Mouse (Mus musculus) forebrain, embryonic 12.5 days (tissue): Measurements from ENCODE around the gene Slc30a6. TPM values are rescaled to one million over a fixed set of nuclear protein-coding genes. Genes with fewer than 3 reads are reported as not detected.
"Not testable (repeated sequence)": the region's sequence is repeated elsewhere in the genome, so short reads cannot be mapped to it uniquely, and the experiment has no call there.

Source experiments
- ATAC-seq: fragments of 200-750 bp; cut with Nextera tagmentation; 2 replicates; pipeline ENCODE4 v1.8.0; 2017; ENCODE audit warnings: moderate TSS enrichment; ENCODE audit not compliant: low FRiP score
- H3K27ac ChIP-seq: fragments of 300-500 bp; sonication (generic); 2 replicates; pipeline ENCODE4 v1.5.1; 2016; ENCODE audit warnings: mild to moderate bottlenecking
- H3K27me3 ChIP-seq: fragments of 300-500 bp; sonication (generic); 2 replicates; pipeline ENCODE4 v1.6.1; 2016; ENCODE audit warnings: mild to moderate bottlenecking
- H3K36me3 ChIP-seq: fragments of 300-500 bp; sonication (generic); replicated peaks from 2 replicates; pipeline ENCODE4 v1.6.1; 2016; ENCODE audit warnings: mild to moderate bottlenecking
- H3K4me1 ChIP-seq: fragments of 300-500 bp; sonication (generic); 2 replicates; pipeline ENCODE4 v1.6.1; 2016
- H3K4me2 ChIP-seq: fragments of 300-500 bp; sonication (generic); 2 replicates; pipeline ENCODE4 v1.6.1; 2016; ENCODE audit warnings: mild to moderate bottlenecking, moderate library complexity
- H3K4me3 ChIP-seq: fragments of 300-500 bp; sonication (generic); replicated peaks from 2 replicates; pipeline ENCODE4 v1.5.1; 2016; ENCODE audit warnings: mild to moderate bottlenecking
- H3K9ac ChIP-seq: fragments of 300-500 bp; sonication (generic); 2 replicates; pipeline ENCODE4 v1.6.1; 2016; ENCODE audit warnings: mild to moderate bottlenecking
- H3K9me3 ChIP-seq: fragments of 300-500 bp; sonication (generic); 2 replicates; pipeline ENCODE4 v1.6.1; 2016
- WGBS: fragments of 180-500 bp; shearing (Covaris S2); methylation state at CpG from one replicate; pipeline ENCODE4 v1.1.7; 2016; 5-methylcytosine and 5-hydroxymethylcytosine counted together
- polyA plus RNA-seq: library from polyadenylated mRNA; unstranded; fragments of >200 nt; fragmentation: Nextera tagmentation; extraction: Ambion mirVana; gene quantifications from 2 replicates; pipeline ENCODE4 v1.2.1, GENCODE M21; 2016

Gene Slc30a6
- polyA plus RNA-seq, 1 experiment from 2014 or later: 28.4 TPM

DNA sequence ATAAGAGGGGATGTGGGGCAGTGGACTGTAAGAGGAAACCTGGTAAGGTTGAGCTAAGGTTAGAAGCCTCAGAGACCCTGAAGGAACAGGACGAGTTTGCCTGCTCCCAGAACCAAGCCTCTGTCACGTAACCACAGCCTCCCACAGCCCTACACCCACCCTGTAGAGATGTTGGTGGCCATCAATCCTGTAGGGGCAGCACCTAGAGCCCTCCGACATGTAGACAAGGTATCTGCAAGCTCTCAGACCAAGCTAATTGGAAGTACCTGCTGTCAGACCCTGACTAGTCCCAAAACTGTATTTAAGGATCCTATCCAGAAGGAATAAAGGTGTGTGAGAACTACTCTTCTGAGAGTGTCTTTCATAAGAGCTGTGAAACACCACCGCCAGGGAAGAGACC lies 60.0 kb downstream of the Slc30a6 start:
- Histone ChIP-seq H3K36me3 (no peaks in the 10 kb centered on the region), H3K9me3 (no peaks in the 10 kb centered on the region), H3K9ac (no peak overlapping the region), H3K4me3 (no peak overlapping the region), H3K4me1 (no peaks in the 10 kb centered on the region), H3K4me2 (no peak overlapping the region), H3K27me3 (no peaks in the 10 kb centered on the region), H3K27ac (no peak overlapping the region)
- WGBS: 90% methylated on average over 4 of the region's 4 CpGs
- ATAC-seq: no peak

DNA sequence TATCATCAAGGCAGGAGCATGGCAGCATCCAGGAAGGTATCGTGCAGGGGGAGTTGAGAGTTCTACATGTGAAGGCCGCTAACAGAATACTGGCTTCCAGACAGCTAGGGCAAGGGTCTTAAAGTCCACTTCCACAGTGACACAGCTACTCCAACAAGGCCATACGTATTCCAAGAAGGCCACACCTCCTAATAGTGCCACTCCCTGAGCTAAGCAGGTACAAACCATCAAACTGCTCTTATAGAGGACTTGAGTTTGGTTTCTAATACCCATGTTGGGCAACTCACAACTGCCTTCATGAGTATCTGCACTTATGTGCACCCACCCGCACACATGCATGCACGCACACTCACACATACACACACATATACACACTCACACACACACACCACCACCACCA lies 61.4 kb downstream of the Slc30a6 start:
- Histone ChIP-seq H3K4me1 (no peaks in the 10 kb centered on the region), H3K36me3 (no peaks in the 10 kb centered on the region), H3K9ac (no peak overlapping the region), H3K4me2 (no peak overlapping the region), H3K27me3 (no peaks in the 10 kb centered on the region), H3K4me3 (no peak overlapping the region), H3K9me3 (no peaks in the 10 kb centered on the region), H3K27ac (no peak overlapping the region)
- 93% methylated on average over 5 of the region's 5 CpGs for WGBS
- ATAC-seq: no peak

- no peaks in the 10 kb centered on the region for H3K9me3 ChIP-seq
- H3K36me3 ChIP-seq: no peaks in the 10 kb centered on the region
- no peaks in the 10 kb centered on the region for H3K27me3 ChIP-seq
- H3K4me3 ChIP-seq: no peak overlapping the region
- 77% methylated on average over 10 of the region's 10 CpGs for WGBS
- H3K9ac ChIP-seq: no peak overlapping the region
- ATAC-seq: no peak
- H3K4me1 ChIP-seq: no peaks in the 10 kb centered on the region
- no peak overlapping the region for H3K4me2 ChIP-seq
- H3K27ac ChIP-seq: no peak overlapping the region
Observed at GRCm38 (mm10) chr17:74457972-74458677, 62.7 kb downstream of the Slc30a6 start.

DNA sequence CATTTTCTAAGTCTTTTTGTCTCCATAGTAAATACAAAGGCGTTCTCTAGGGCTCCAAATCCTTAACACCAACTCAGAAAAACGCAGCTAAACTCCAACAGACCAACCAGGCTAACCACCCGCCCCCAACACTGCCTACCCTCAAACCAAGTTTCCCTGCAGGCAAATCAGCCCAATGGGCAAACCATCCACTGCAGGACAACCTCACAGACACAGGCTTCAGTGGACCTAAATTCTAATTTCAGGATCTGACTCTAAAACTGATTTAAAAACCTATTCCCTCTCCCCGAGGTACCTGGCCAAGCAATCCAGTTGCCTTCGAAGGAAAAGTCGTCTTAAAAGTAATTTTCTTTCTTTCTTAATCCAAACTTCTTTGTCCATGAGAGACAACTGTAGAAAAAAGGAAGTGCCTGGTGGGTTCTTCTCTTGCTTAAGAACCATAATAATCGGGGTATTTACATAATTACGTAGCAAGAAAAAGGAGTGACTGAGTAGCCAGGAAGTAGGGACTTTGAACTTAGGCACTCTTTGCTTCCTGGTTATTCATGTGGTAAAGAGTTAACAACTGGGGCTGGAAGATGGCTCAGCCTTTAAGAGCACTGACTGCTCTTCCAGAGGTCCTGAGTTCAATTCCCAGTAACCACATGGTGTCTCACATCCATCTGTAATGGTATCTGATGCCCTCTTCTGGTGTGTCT lies 63.5 kb downstream of the Slc30a6 start, which contains the start of gene Nlrc4:
Gene Nlrc4 (minus strand): TSS at position 432 of the 698 bp plus-strand sequence.
- H3K27me3 ChIP-seq: no peaks in the 10 kb centered on the region
- H3K9me3 ChIP-seq: no peaks in the 10 kb centered on the region

DNA sequence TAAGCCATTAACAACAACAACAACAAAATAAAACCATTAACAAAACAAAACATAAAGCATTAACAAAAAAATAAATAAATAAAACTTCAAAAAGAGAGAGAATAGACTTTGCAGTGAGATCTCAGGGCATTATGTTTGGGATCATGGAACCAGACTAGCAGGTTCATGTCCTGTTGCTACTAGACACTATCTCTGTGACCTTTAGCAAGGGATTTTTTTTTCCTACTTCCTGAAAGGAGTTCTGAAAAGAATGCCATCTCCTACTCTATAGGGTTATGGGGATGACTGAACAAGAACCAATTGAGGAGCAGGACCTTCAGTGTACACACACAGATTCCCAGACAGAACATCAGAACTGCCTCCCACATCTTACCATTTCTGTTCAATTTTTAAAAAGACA lies 68.1 kb downstream of the Slc30a6 start:
- Histone ChIP-seq H3K27ac (no peak overlapping the region), H3K9ac (no peak overlapping the region), H3K9me3 (no peaks in the 10 kb centered on the region), H3K4me1 (no peaks in the 10 kb centered on the region), H3K4me3 (no peak overlapping the region), H3K36me3 (no peaks in the 10 kb centered on the region), H3K4me2 (no peak overlapping the region), H3K27me3 (no peaks in the 10 kb centered on the region)
- ATAC-seq: no peak

More for the DNA sequence above, 63.5 kb downstream of the Slc30a6 start, which contains the start of gene Nlrc4:
- Histone ChIP-seq H3K36me3 (no peaks in the 10 kb centered on the region), H3K4me2 (no peak within 1 kb of the TSS), H3K27ac (no peak within 1 kb of the TSS), H3K9ac (no peak within 1 kb of the TSS), H3K4me3 (no peak within 1 kb of the TSS), H3K4me1 (no peaks in the 10 kb centered on the region)
- 61% methylated on average over 8 of the region's 8 CpGs for WGBS
- ATAC-seq: no peak

- H3K4me3 ChIP-seq, H3K9me3 ChIP-seq, H3K4me2 ChIP-seq, H3K9ac ChIP-seq, H3K27ac ChIP-seq, H3K27me3 ChIP-seq, H3K4me1 ChIP-seq, H3K36me3 ChIP-seq, ATAC-seq: not testable (repeated sequence)
- WGBS: 78% methylated on average over 2 of the region's 2 CpGs
Observed at GRCm38 (mm10) chr17:74467981-74468380, 72.6 kb downstream of the Slc30a6 start.

- not testable (repeated sequence) for H3K4me3 ChIP-seq, ATAC-seq, H3K9me3 ChIP-seq, H3K9ac ChIP-seq, H3K4me1 ChIP-seq, H3K4me2 ChIP-seq, H3K27ac ChIP-seq, H3K36me3 ChIP-seq, H3K27me3 ChIP-seq
- WGBS: 77% methylated on average over 6 of the region's 6 CpGs
Observed at GRCm38 (mm10) chr17:74470133-74470532, 74.7 kb downstream of the Slc30a6 start.

Other genes starting within 250 kb of the Slc30a6 start
- 71.1 and 77.4 TPM in 2 replicates for gene Memo1, start 100.1 kb upstream of the Slc30a6 start, polyA plus RNA-seq
- gene Dpy30, start 71.7 kb upstream of the Slc30a6 start, polyA plus RNA-seq: 252 and 269 TPM in 2 replicates
- gene Spast, start 56.6 kb upstream of the Slc30a6 start, polyA plus RNA-seq: 28.5 and 39.7 TPM in 2 replicates
- gene Nlrc4, start 63.5 kb downstream of the Slc30a6 start, polyA plus RNA-seq: 0.14 and 0.18 TPM in 2 replicates
- 52.6 and 54.9 TPM in 2 replicates for gene Yipf4, start 93.9 kb downstream of the Slc30a6 start, polyA plus RNA-seq
- gene Birc6, start 132.7 kb downstream of the Slc30a6 start, polyA plus RNA-seq: 103 and 109 TPM in 2 replicates